Mouse (Mus musculus) kidney, embryonic 14.5 days (tissue): Measurements from ENCODE around the gene Filip1l. TPM values are rescaled to one million over a fixed set of nuclear protein-coding genes. Genes with fewer than 3 reads are reported as not detected.

Experiments
- ATAC-seq: fragments of 200-750 bp; cut with Nextera tagmentation; 2 replicates; pipeline ENCODE4 v1.8.0; 2017; ENCODE audit warnings: moderate number of reproducible peaks, mild to moderate bottlenecking, moderate TSS enrichment, moderate library complexity; ENCODE audit not compliant: low FRiP score, low TSS enrichment
- H3K27ac ChIP-seq: fragments of 300-500 bp; sonication (generic); 2 replicates; pipeline ENCODE4 v1.5.1; 2014; ENCODE audit warnings: low read depth, mild to moderate bottlenecking, low read length, moderate library complexity, mixed read lengths
- H3K27me3 ChIP-seq: fragments of 300-500 bp; sonication (generic); 2 replicates; pipeline ENCODE4 v1.6.1; 2014; ENCODE audit warnings: mild to moderate bottlenecking, low read length; ENCODE audit not compliant: control insufficient read depth, insufficient read depth
- H3K36me3 ChIP-seq: fragments of 300-500 bp; sonication (generic); 2 replicates; pipeline ENCODE4 v1.6.1; 2014; ENCODE audit warnings: low read length, mixed read lengths; ENCODE audit not compliant: control insufficient read depth, insufficient read depth
- H3K4me1 ChIP-seq: fragments of 300-500 bp; sonication (generic); 2 replicates; pipeline ENCODE4 v1.6.1; 2014; ENCODE audit warnings: low read length, mixed read lengths; ENCODE audit not compliant: control insufficient read depth, insufficient read depth
- H3K4me2 ChIP-seq: fragments of 300-500 bp; sonication (generic); replicated peaks from 2 replicates; pipeline ENCODE4 v1.6.1; 2014; ENCODE audit warnings: low read depth, mild to moderate bottlenecking, low read length
- H3K4me3 ChIP-seq: fragments of 300-500 bp; sonication (generic); 2 replicates; pipeline ENCODE4 v1.5.1; 2014; ENCODE audit warnings: mild to moderate bottlenecking, low read length
- H3K9ac ChIP-seq: fragments of 300-500 bp; sonication (generic); 2 replicates; pipeline ENCODE4 v1.6.1; 2014; ENCODE audit warnings: low read depth, mild to moderate bottlenecking, low read length, moderate library complexity
- H3K9me3 ChIP-seq: fragments of 300-500 bp; sonication (generic); 2 replicates; pipeline ENCODE4 v1.6.1; 2016; ENCODE audit warnings: low read length; ENCODE audit not compliant: control insufficient read depth
- WGBS: fragments of 180-500 bp; shearing (Covaris S2); extraction: QIAGEN DNeasy Blood & Tissue Kit; methylation state at CpG from one replicate; pipeline ENCODE4 v1.1.7; 2014; 5-methylcytosine and 5-hydroxymethylcytosine counted together
- polyA plus RNA-seq: library from polyadenylated mRNA; unstranded; fragments of >200 nt; fragmentation: Nextera tagmentation; extraction: Ambion mirVana; gene quantifications from 2 replicates; pipeline ENCODE4 v1.2.1, GENCODE M21; 2014

Gene Filip1l
- polyA plus RNA-seq, 1 experiment from 2014 or later, result 21.1 TPM

DNA sequence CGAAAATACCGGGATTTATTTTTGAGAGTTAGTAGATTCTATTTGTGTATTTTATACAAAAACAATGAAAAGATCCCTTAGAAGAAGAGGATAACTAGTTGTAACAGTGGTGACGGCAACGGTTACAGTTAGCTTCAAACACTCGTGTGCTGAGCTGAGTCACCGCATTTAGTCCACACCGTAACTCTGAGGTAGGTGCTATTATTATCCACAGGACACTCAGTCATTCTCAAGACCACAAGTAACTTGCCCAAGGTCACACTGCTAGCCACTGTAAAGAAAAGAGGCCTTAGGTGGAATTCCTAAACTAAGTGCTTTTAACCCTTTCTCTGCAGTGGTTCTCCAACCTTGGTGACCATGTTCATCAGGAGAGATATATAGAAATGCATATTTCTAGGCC, 174.0 kb downstream of the Filip1l start:
- no peak overlapping the region for H3K27ac ChIP-seq
- no peak overlapping the region for H3K9ac ChIP-seq
- no peak for ATAC-seq
- H3K4me2 ChIP-seq, result no peak overlapping the region
- no peaks in the 10 kb centered on the region for H3K27me3 ChIP-seq
- H3K4me3 ChIP-seq, result no peak overlapping the region
- WGBS, result 91% methylated on average over 7 of the region's 7 CpGs
- 0 out of 2 replicates have a peak, but pooled peaks cover under 1% of the 10 kb centered on the region for H3K4me1 ChIP-seq
- no peaks in the 10 kb centered on the region for H3K9me3 ChIP-seq
- no peaks in the 10 kb centered on the region for H3K36me3 ChIP-seq

DNA sequence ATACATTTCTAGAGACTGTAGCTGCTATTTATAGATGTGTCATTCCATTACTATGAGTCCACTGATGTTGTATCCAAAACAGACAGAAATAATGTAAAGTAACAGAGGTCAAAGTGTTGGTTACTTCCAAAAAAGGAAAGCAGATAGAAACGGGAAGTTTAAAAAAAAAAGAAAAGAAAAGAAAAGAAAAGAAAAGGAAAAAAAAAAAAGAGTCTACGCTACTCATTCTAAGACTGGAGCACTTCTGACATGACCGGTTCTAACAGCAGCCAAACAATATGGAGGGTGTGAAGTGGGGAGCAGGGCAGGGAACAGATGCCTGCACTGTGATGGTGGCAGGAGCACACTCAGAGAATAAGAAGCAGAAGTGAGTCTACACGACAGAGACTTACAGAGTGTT, 175.6 kb downstream of the Filip1l start:
- Histone ChIP-seq H3K4me2 (no peak overlapping the region), H3K27me3 (no peaks in the 10 kb centered on the region), H3K36me3 (no peaks in the 10 kb centered on the region), H3K9me3 (no peaks in the 10 kb centered on the region), H3K4me1 (0 out of 2 replicates have a peak, but pooled peaks cover 4% of the 10 kb centered on the region), H3K4me3 (no peak overlapping the region), H3K27ac (no peak overlapping the region), H3K9ac (no peak overlapping the region)
- no peak for ATAC-seq
- WGBS, result 60% methylated on average over 4 of the region's 4 CpGs

DNA sequence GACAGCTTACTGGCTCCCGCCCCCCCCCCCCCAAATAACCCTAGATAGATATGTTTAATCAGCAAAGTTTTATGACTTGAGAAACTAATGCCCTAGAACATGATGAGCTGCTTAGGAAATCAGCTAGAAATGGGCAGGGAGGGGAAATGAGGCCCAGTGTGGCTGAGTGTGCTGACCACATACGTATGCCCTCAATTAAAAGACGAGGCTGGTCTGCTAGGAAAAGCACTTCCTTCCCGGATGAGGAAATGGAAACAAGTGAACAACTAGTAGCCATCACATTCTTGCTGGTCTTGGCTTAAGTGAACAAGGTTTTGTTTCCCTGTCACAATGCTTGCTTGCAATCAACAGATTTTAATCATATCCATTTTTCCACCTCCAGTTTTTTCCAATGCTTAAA, 177.7 kb downstream of the Filip1l start:
- Histone ChIP-seq H3K27ac (no peak overlapping the region), H3K9ac (no peak overlapping the region), H3K4me3 (no peak overlapping the region), H3K36me3 (no peaks in the 10 kb centered on the region), H3K9me3 (no peaks in the 10 kb centered on the region), H3K4me2 (no peak overlapping the region), H3K4me1 (0 out of 2 replicates have a peak, but pooled peaks cover 4% of the 10 kb centered on the region), H3K27me3 (no peaks in the 10 kb centered on the region)
- 78% methylated on average over 4 of the region's 4 CpGs for WGBS
- ATAC-seq, result no peak

DNA sequence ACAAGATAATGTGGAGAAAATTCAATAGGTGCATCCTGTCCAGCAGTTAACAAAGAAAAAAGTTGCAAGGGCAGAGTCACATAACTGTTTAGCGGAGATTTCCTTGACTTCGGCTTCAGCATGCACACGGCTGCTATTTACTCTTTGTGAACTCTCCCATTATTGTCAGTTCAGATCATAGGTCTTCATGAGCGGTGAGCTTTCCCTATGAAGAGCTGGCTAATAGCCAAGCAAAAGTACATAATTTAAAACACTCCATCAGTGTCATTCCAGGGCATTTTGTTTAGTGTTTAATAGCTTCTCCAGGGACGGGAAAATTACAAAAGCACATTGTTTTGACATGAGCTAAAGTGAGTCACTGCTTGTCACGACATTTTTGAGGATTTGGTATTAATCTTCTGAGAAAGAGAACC, 179.2 kb downstream of the Filip1l start:
- WGBS, result 37% methylated on average over 6 of the region's 6 CpGs
- H3K9ac ChIP-seq, result no peak overlapping the region
- no peak overlapping the region for H3K27ac ChIP-seq
- H3K4me3 ChIP-seq, result no peak overlapping the region
- H3K9me3 ChIP-seq, result no peaks in the 10 kb centered on the region
- H3K27me3 ChIP-seq, result no peaks in the 10 kb centered on the region
- no peak; the same call in 1 of the 2 replicates for ATAC-seq
- H3K36me3 ChIP-seq, result no peaks in the 10 kb centered on the region
- H3K4me1 ChIP-seq, result 0 out of 2 replicates have a peak, but pooled peaks cover 4% of the 10 kb centered on the region
- H3K4me2 ChIP-seq, result no peak overlapping the region

DNA sequence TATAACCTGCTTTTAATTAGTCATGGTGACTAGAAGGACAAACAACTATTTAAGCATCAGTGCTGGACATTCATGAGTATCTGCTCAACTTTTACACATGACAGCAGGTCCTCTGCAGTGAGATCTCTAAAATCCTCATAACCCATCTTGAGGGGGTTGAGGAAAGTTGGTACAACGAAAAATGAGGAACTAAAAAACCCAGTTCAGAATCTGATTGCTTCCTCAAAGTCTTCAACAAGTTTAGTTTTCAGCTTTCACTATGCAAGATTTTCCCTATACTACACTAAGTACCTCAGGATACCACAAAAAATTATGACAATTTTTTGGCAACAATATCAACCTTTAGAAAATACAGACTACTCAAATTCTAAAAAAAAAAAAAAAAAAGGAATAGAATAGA, 181.5 kb downstream of the Filip1l start:
- H3K4me3 ChIP-seq, result no peak overlapping the region
- WGBS, result 95% methylated on average over 1 of the region's 1 CpGs
- no peaks in the 10 kb centered on the region for H3K36me3 ChIP-seq
- ATAC-seq, result no peak
- no peak overlapping the region for H3K27ac ChIP-seq
- H3K4me1 ChIP-seq, result 0 out of 2 replicates have a peak, but pooled peaks cover 4% of the 10 kb centered on the region
- H3K9ac ChIP-seq, result no peak overlapping the region
- H3K27me3 ChIP-seq, result no peaks in the 10 kb centered on the region
- no peak overlapping the region for H3K4me2 ChIP-seq
- H3K9me3 ChIP-seq, result no peaks in the 10 kb centered on the region

DNA sequence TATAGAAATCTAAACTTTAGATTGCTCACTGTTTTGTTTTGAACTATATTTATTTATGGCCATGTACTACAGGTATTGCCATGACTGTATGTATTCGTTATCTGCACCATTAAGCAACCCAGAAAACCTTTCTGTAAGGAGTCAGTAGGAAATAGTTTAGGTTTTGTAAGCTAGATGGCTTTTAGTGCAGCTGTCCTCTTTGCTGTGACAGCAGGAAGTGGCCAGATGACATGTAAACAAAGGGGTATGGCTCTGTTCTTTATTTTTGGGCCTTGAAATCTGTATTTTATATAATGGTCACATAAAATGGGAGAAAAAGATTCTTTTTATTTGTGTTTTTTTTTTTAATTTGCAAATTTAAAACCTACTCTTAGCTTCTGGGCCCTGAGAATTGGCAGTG, 181.9 kb downstream of the Filip1l start:
- 57% methylated on average over 1 of the region's 1 CpGs for WGBS
- Histone ChIP-seq H3K27ac (no peak overlapping the region), H3K4me2 (no peak overlapping the region), H3K27me3 (no peaks in the 10 kb centered on the region), H3K4me1 (0 out of 2 replicates have a peak, but pooled peaks cover 4% of the 10 kb centered on the region), H3K4me3 (no peak overlapping the region), H3K36me3 (no peaks in the 10 kb centered on the region), H3K9me3 (no peaks in the 10 kb centered on the region), H3K9ac (no peak overlapping the region)
- ATAC-seq, result no peak

DNA sequence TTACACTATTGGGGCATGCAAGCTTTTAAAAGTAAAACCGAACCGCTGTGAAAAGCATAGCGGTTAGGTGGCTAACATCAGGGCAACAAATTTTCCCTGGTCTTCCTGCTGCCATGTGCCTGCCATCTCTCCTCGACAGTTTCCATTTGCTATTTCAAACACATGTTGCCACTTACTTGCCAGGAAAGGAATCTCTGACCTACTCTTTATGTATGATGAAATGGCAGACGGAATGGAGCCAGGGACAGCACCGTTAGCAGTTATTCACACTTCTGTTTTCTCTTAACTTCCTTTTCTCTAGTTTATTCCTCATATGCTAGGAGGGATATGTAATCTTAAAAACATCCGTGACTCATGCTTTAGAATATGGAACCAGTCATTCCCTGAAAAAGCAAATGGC, 183.6 kb downstream of the Filip1l start:
- Histone ChIP-seq H3K9ac (no peak overlapping the region), H3K27ac (no peak overlapping the region), H3K4me3 (no peak overlapping the region), H3K9me3 (no peaks in the 10 kb centered on the region), H3K4me1 (0 out of 2 replicates have a peak, but pooled peaks cover 4% of the 10 kb centered on the region), H3K27me3 (no peaks in the 10 kb centered on the region), H3K36me3 (no peaks in the 10 kb centered on the region), H3K4me2 (no peak overlapping the region)
- ATAC-seq, result no peak
- WGBS, result 85% methylated on average over 7 of the region's 7 CpGs

DNA sequence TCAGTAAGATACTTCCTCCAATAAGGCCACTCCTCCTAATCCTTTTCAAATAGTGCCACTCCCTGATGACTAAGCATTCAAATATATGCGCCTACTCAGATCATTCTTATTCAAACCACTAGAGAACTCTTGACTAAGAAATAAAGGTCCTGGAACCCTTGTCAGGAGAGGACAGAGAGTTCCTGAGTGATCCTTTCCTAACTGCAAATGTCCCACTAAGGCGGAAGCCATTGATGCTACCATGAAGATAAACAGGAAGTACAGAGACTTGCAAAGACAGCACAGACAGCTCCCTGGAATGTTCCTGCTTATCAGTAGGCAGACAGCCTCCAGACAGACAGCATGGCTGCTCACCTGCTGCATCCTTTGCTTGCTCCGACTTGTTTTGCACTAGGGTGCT, 190.3 kb downstream of the Filip1l start:
- Histone ChIP-seq H3K27ac (no peak overlapping the region), H3K27me3 (no peaks in the 10 kb centered on the region), H3K4me3 (no peak overlapping the region), H3K36me3 (no peaks in the 10 kb centered on the region), H3K9ac (no peak overlapping the region), H3K9me3 (no peaks in the 10 kb centered on the region), H3K4me2 (no peak overlapping the region), H3K4me1 (no peaks in the 10 kb centered on the region)
- ATAC-seq, result no peak
- whole genome bisulfite sequencing, result 92% methylated on average over 3 of the region's 3 CpGs

DNA sequence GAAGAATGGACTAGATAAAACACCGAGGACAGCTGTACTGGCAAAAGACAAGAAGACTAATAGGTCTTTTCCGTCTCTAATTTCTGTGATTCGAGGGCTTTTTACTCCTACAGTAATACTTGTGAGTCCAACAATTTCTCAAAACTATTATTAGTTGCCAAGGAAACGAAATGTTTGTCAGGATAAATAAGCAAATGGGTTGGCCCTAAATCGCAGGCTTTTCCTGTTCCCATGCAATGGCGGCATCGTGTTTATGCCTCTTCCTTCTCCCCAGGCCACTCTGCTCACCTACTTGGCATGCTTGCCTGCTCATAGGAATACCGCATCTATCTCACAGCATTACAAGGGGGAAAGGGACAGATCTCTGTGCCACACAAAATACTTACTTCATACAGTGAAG, 191.5 kb downstream of the Filip1l start:
- 84% methylated on average over 8 of the region's 8 CpGs for WGBS
- no peak overlapping the region for H3K9ac ChIP-seq
- no peak overlapping the region for H3K27ac ChIP-seq
- no peaks in the 10 kb centered on the region for H3K36me3 ChIP-seq
- H3K4me3 ChIP-seq, result no peak overlapping the region
- no peaks in the 10 kb centered on the region for H3K4me1 ChIP-seq
- no peaks in the 10 kb centered on the region for H3K9me3 ChIP-seq
- no peaks in the 10 kb centered on the region for H3K27me3 ChIP-seq
- no peak for ATAC-seq
- H3K4me2 ChIP-seq, result no peak overlapping the region
